Mouse (Mus musculus) testis, adult 2 months (tissue): ENCODE measurements around the gene Gm13212. TPM values are rescaled to one million over a fixed set of nuclear protein-coding genes. Genes with fewer than 3 reads are reported as not detected.
"Not testable (repeated sequence)": the region's sequence is repeated elsewhere in the genome, so short reads cannot be mapped to it uniquely, and the experiment has no call there.

ENCODE experiments used
- H3K27ac ChIP-seq: fragments of 200-500 bp; 2 replicates; pipeline ENCODE4 v1.5.1; 2012; ENCODE audit warnings: low read depth, low read length; ENCODE audit not compliant: control insufficient read depth, insufficient read depth
- H3K27me3 ChIP-seq: fragments of 200-500 bp; 2 replicates; pipeline ENCODE4 v1.6.1; 2012; ENCODE audit warnings: mild to moderate bottlenecking, low read length, moderate library complexity; ENCODE audit not compliant: control insufficient read depth, insufficient read depth
- H3K36me3 ChIP-seq: fragments of 200-500 bp; 2 replicates; pipeline ENCODE4 v1.6.1; 2012; ENCODE audit warnings: mild to moderate bottlenecking, low read length; ENCODE audit not compliant: control insufficient read depth, insufficient read depth
- H3K4me1 ChIP-seq: fragments of 200-500 bp; 2 replicates; pipeline ENCODE4 v1.6.1; 2012; ENCODE audit warnings: low read length; ENCODE audit not compliant: control insufficient read depth, insufficient read depth
- H3K4me3 ChIP-seq: fragments of 200-500 bp; 2 replicates; pipeline ENCODE4 v1.5.1; 2012; ENCODE audit warnings: low read depth, mild to moderate bottlenecking, low read length, moderate library complexity, mixed read lengths; ENCODE audit not compliant: control insufficient read depth
- polyA plus RNA-seq: library from polyadenylated mRNA; depleted of rRNA; stranded (reverse); fragments of >200 nt; gene quantifications from 2 replicates; pipeline ENCODE4 v1.2.3, GENCODE M21; 2012; rRNA removed

The Gm13212 gene
- polyA plus RNA-seq, 1 experiment = 0.15 TPM

GRCm38 (mm10) chr4:145586046-145586445, 1.1 kb downstream of the Gm13212 start:
- not testable (repeated sequence) for H3K4me3 ChIP-seq, H3K27me3 ChIP-seq, H3K4me1 ChIP-seq, H3K27ac ChIP-seq, H3K36me3 ChIP-seq

DNA sequence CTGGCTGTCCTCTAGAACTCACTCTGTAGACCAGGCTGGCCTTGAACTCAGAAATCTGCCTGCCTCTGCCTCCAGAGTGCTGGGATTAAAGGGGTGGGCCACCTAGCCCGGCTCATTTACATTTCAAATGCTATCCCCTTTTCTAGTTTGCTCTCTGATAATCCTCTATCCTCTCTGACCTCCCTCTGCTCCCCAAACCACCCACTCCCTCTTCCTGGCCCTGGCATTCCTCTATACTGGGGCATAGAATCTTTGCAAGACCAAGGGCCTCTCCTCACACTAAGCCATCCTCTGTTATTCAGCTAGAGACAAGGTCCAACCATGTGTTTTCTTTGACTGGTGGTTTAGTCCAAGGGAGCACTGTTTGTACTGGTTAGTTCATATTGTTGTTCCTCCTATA, 9.2 kb downstream of the Gm13212 start:
- not testable (repeated sequence) for H3K4me1 ChIP-seq, H3K27me3 ChIP-seq, H3K36me3 ChIP-seq, H3K27ac ChIP-seq, H3K4me3 ChIP-seq

DNA sequence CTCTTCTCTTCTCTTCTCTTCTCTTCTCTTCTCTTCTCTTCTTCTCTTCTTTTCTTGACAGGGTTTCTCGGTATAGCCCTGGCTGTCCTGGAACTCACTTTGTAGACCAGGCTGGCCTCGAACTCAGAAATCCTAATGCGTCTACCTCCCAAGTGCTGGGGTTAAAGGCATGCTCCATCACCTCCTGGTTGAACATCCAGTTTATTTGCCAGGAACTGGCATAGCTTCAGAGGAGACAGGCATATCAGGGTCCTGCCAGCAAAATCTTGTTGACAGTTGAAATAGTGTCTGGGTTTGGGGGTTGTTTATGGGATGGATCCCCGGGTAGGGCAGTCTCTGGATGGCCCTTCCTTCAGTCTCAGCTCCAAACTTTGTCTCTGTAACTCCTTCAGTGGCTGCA, 9.8 kb downstream of the Gm13212 start:
- not testable (repeated sequence) for H3K4me3 ChIP-seq, H3K36me3 ChIP-seq, H3K27me3 ChIP-seq, H3K4me1 ChIP-seq, H3K27ac ChIP-seq

- Histone ChIP-seq H3K4me3 (peak overlapping the region; percentile 79), H3K27ac (peak overlapping the region; percentile 66)
- not testable (repeated sequence) for H3K27me3 ChIP-seq, H3K4me1 ChIP-seq, H3K36me3 ChIP-seq
Observed at GRCm38 (mm10) chr4:145640416-145641185, 55.6 kb downstream of the Gm13212 start.

DNA sequence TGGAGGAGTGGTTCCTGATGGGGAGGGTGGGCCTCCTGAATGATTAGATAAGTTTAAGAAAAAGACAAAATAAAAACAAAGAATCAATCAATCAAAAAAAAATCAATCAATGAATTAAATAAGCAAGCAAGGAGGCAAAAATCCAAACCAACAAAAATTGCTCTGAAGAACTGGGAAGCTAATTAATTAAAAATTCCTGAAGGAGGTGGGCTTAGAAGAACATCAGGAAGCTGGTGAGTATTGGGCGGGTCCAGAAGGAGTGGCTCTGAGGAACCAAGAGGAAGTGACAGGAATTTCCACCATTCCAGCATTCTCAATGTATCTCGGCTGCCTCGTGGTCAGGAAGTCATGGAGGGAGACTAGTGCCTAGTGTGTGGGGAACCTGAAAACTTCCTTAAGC, 85.4 kb downstream of the Gm13212 start, which contains the start of gene Zfp980:
Gene Zfp980, plus strand, starts transcription at position 301 of the 400 bp plus-strand sequence.
- not testable (repeated sequence) for H3K36me3 ChIP-seq

GRCm38 (mm10) chr4:145674286-145674780, 89.4 kb downstream of the Gm13212 start:
- not testable (repeated sequence) for H3K27ac ChIP-seq

More for the DNA sequence above, 85.4 kb downstream of the Gm13212 start, which contains the start of gene Zfp980:
- H3K4me1 ChIP-seq, H3K4me3 ChIP-seq, H3K27me3 ChIP-seq, H3K27ac ChIP-seq: not testable (repeated sequence)

More at GRCm38 (mm10) chr4:145674286-145674780, 89.4 kb downstream of the Gm13212 start:
- H3K4me1 ChIP-seq, H3K27me3 ChIP-seq, H3K4me3 ChIP-seq, H3K36me3 ChIP-seq: not testable (repeated sequence)

Other genes starting within 250 kb of the Gm13212 start
- 1.6 TPM in 1 of 2 replicates, not detected in the other for gene Zfp990, start 74.4 kb upstream of the Gm13212 start, polyA plus RNA-seq
- gene Zfp980, start 85.5 kb downstream of the Gm13212 start, polyA plus RNA-seq = 0.11 TPM in 1 of 2 replicates, not detected in the other